Mouse (Mus musculus): ENCODE data around the gene 4930596D02Rik. TPM values are rescaled to one million over a fixed set of nuclear protein-coding genes. Genes with fewer than 3 reads are reported as not detected.
A peak's percentile ranks its signal among the peaks of the same experiment; 100 is the strongest.

Gene 4930596D02Rik
- not detected for total RNA-seq (2021)

GRCm38 (mm10) chr14:35811878-35812277, at the start of gene 4930596D02Rik:
Gene 4930596D02Rik, minus strand, starts transcription at chr14:35811978.
- intact Hi-C loops (cut with DNase I): no loop called here
- DNase-seq (ENCODE audit: extremely low spot score in 1 of 2, low spot score in 2 of 2): no peak

DNA sequence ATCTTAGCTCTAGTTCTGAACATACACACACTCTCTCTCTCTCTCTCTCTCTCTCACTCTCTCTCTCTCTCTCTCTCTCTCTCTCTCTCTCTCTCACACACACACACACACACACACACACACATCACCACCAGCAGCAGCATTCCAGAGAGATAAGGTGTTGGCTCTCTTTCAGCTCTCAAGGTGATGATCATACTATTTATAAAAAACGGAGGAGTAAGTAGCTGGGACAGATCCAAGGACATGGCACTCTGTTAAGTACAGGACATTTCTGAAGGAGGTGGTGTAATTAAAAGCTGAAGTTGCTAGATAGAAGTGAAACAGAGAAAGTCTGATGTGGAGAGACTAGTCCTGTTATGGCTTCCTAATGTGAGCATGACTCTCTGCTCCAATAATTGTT, 41.5 kb upstream of the 4930596D02Rik start:
- intact Hi-C loops (cut with DNase I): no loop called here
- no peak for DNase-seq (ENCODE audit: extremely low spot score in 1 of 2, low spot score in 2 of 2)

- intact Hi-C loops (cut with DNase I): no loop called here
- no peak for DNase-seq (ENCODE audit: extremely low spot score in 1 of 2, low spot score in 2 of 2)
These were observed 33.5 kb upstream of the 4930596D02Rik start for GRCm38 (mm10) chr14:35845271-35845670.

- intact Hi-C loops (cut with DNase I): no loop called here
- no peak for DNase-seq (ENCODE audit: extremely low spot score in 1 of 2, low spot score in 2 of 2)
These were observed 30.4 kb upstream of the 4930596D02Rik start for GRCm38 (mm10) chr14:35842111-35842721.

- DNase-seq (ENCODE audit: extremely low spot score in 1 of 2, low spot score in 2 of 2): no peak
- intact Hi-C loops (cut with DNase I): no loop called here
These were observed 19.0 kb downstream of the 4930596D02Rik start for GRCm38 (mm10) chr14:35792656-35793213.

GRCm38 (mm10) chr14:35780033-35780432, 31.7 kb downstream of the 4930596D02Rik start:
- intact Hi-C loops (cut with DNase I): no loop called here
- DNase-seq (ENCODE audit: extremely low spot score in 1 of 2, low spot score in 2 of 2): peak in 1 of 2 experiments; percentile 15

DNA sequence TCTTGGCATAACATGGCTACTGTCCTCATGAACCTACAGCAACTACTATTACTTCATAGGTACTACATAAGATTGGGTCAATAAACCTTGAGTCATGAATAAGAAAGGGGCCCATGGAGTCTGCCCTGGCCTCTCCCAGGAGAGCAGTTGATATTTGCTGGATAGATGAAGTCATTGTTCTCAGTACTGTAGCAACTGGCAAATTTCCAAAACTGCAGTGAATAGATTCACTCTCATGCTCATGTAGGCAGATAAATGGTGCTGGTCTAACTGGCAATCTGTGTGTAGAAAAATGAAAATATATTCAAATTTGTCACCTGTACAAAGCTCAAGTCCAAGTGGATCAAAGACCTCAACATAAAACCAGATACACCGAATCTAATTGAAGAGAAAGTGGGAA, 38.5 kb downstream of the 4930596D02Rik start:
- DNase-seq (ENCODE audit: extremely low spot score in 1 of 2, low spot score in 2 of 2): no peak
- intact Hi-C loops (cut with DNase I): no loop called here

All from left cerebral cortex, postnatal 10 days (tissue).